9 mouse cellular contexts compared by ENCODE assay signal in genomic region chr19:46869526-46869925, GRCm38 (mm10).
DNase-seq lines count a peak whose midpoint lies in the region; ATAC-seq and TF ChIP-seq lines count a peak whose summit lies in the region.
"Had no signal": no experiment of that assay in that cellular context is flagged by ENCODE, and none has a peak within 500 bp of the region (broad histone marks: within the 10 kb centered on the region; RNA-seq: fewer than 3 reads in every experiment).

No protein-coding gene starts in this region.

- intact Hi-C loops in heart, postnatal 36 days (cut with DNase I) = loop anchor here (1.0 to 5.0 kb wide), 3 partner anchors 109 to 282 kb away; no protein-coding TSS in a partner anchor

- peak; percentile 70 for ATAC-seq in cerebellum, adult (ENCODE audit: insufficient number of reproducible peaks, low FRiP score, low TSS enrichment)
- peak; percentile 85 for ATAC-seq in forebrain, embryonic 15.5 days (replicated peaks)
- ATAC-seq in lung, embryonic 14.5 days (ENCODE audit: insufficient read depth) = peak; percentile 69

- H3K4me2 ChIP-seq in forebrain, embryonic 15.5 days (replicated peaks) = no peak overlapping the region
- H3K4me2 ChIP-seq in lung, embryonic 14.5 days = no peak overlapping the region
- H3K4me2 ChIP-seq: limb, embryonic 15.5 days had no signal

- H3K27ac ChIP-seq in ES-E14 (ENCODE audit: insufficient read depth, low read depth, low read length, poor library complexity, severe bottlenecking) = no peak overlapping the region
- no peak overlapping the region for H3K27ac ChIP-seq in forebrain, embryonic 15.5 days (replicated peaks)
- no peak overlapping the region for H3K27ac ChIP-seq in lung, embryonic 14.5 days (ENCODE audit: low read depth)
- H3K27ac ChIP-seq in thymus, adult 2 months (ENCODE audit: control insufficient read depth, insufficient read depth, low read length) = no peak overlapping the region
- H3K27ac ChIP-seq: limb, embryonic 15.5 days had no signal

- 7% methylated on average over 6 of the region's 6 CpGs for WGBS in forebrain, embryonic 15.5 days
- 4% methylated on average over 6 of the region's 6 CpGs for WGBS in lung, embryonic 14.5 days
- 8% methylated on average over 6 of the region's 6 CpGs for WGBS in thymus, adult 2 months

- peaks cover 11% of the 10 kb centered on the region; the same call in 1 of the 2 replicates for H3K36me3 ChIP-seq in ES-E14 (ENCODE audit: control insufficient read depth, insufficient read depth, low read length, poor library complexity, severe bottlenecking)
- no peaks in the 10 kb centered on the region for H3K36me3 ChIP-seq in forebrain, embryonic 15.5 days
- H3K36me3 ChIP-seq in lung, embryonic 14.5 days (ENCODE audit: insufficient read depth) = no peaks in the 10 kb centered on the region
- no peaks in the 10 kb centered on the region for H3K36me3 ChIP-seq in thymus, adult 2 months (ENCODE audit: control insufficient read depth, insufficient read depth, low read length)
- H3K36me3 ChIP-seq: limb, embryonic 15.5 days had no signal

- no peak for TF ChIP-seq POLR2A in thymus, adult 2 months (IDR thresholded peaks at IDR 0.05; ENCODE audit: control insufficient read depth, extremely low read depth, insufficient read depth, low read length, poor library complexity)

- H3K4me3 ChIP-seq in ES-E14 (ENCODE audit: insufficient read depth in 1 of 2, low read depth in 1 of 2, low read length in 2 of 2, poor library complexity in 1 of 2, severe bottlenecking in 1 of 2) = no peak overlapping the region
- no peak overlapping the region for H3K4me3 ChIP-seq in forebrain, embryonic 15.5 days
- H3K4me3 ChIP-seq in lung, embryonic 14.5 days (ENCODE audit: low read depth, low read length) = no peak overlapping the region
- H3K4me3 ChIP-seq in thymus, adult 2 months (ENCODE audit: control insufficient read depth, insufficient read depth, low read length) = no peak overlapping the region
- H3K4me3 ChIP-seq: limb, embryonic 15.5 days had no signal

- H3K9ac ChIP-seq in ES-E14 (ENCODE audit: insufficient read depth, low read depth, low read length, poor library complexity, severe bottlenecking) = no peak overlapping the region
- no peak overlapping the region for H3K9ac ChIP-seq in forebrain, embryonic 15.5 days (replicated peaks)
- no peak overlapping the region for H3K9ac ChIP-seq in lung, embryonic 14.5 days
- H3K9ac ChIP-seq: limb, embryonic 15.5 days had no signal

- no peaks in the 10 kb centered on the region for H3K27me3 ChIP-seq in forebrain, embryonic 15.5 days
- no peaks in the 10 kb centered on the region for H3K27me3 ChIP-seq in lung, embryonic 14.5 days (ENCODE audit: insufficient read depth, low read length)
- H3K27me3 ChIP-seq in thymus, adult 2 months (ENCODE audit: control insufficient read depth, insufficient read depth, low read length) = no peaks in the 10 kb centered on the region
- H3K27me3 ChIP-seq: limb, embryonic 15.5 days had no signal

- no peaks in the 10 kb centered on the region for H3K9me3 ChIP-seq in ES-E14 (ENCODE audit: control insufficient read depth, insufficient read depth, low read depth, low read length)
- H3K9me3 ChIP-seq in forebrain, embryonic 15.5 days = no peaks in the 10 kb centered on the region
- H3K9me3 ChIP-seq in lung, embryonic 14.5 days (ENCODE audit: low read depth, low read length) = no peaks in the 10 kb centered on the region
- H3K9me3 ChIP-seq: limb, embryonic 15.5 days had no signal

- DNase-seq in ES-E14 (ENCODE audit: low read depth, low spot score) = peak; percentile 71
- peak; percentile 84 to 85 for DNase-seq in heart, postnatal 36 days
- DNase-seq in layer of hippocampus, adult 11-12 months (ENCODE audit: low spot score) = peak; percentile 85
- DNase-seq in lung, embryonic 14.5 days = peak; percentile 90
- DNase-seq in ovary, postnatal 10 days (ENCODE audit: low spot score) = peak; percentile 69
- peak; percentile 78 for DNase-seq in thymus, adult 2 months

- peak; percentile 92 for TF ChIP-seq CTCF in lung, embryonic 14.5 days (IDR thresholded peaks at IDR 0.05; ENCODE audit: low read depth)
- peak; percentile 74; the same call in 1 of the 2 replicates for TF ChIP-seq CTCF in thymus, adult 2 months (IDR thresholded peaks at IDR 0.05; ENCODE audit: borderline replicate concordance, control insufficient read depth, extremely low read depth, insufficient read depth, low read length, poor library complexity)

- in situ Hi-C loops in ES-E14 (cut with MboI; ENCODE audit: low sequenced_read_pairs in 2 of 2, unreplicated experiment in 2 of 2) = loop anchor here in 1 of 2 experiments (10.0 kb wide), 1 partner anchor 105 kb away; the partner anchor contains the start of gene Cnnm2

- H3K4me1 ChIP-seq in ES-E14 (ENCODE audit: control insufficient read depth in 2 of 2, insufficient read depth in 2 of 2, low read length in 2 of 2, poor library complexity in 1 of 2) = peaks cover 0 to 5% of the 10 kb centered on the region in 2 experiments; a peak in 1 of 4 replicates
- no peaks in the 10 kb centered on the region for H3K4me1 ChIP-seq in forebrain, embryonic 15.5 days
- H3K4me1 ChIP-seq in lung, embryonic 14.5 days (ENCODE audit: insufficient read depth) = no peaks in the 10 kb centered on the region
- peaks cover 3% of the 10 kb centered on the region for H3K4me1 ChIP-seq in thymus, adult 2 months (replicated peaks; ENCODE audit: control insufficient read depth, insufficient read depth, low read length)

TF ChIP-seq in ES-E14, 5 proteins besides CTCF, POLR2A, EP300 and RAD21:
- peak; percentile 86; the same call in 1 of the 2 replicates for TF ChIP-seq ZC3H11A (IDR thresholded peaks at IDR 0.05; ENCODE audit: borderline replicate concordance, low read depth, low read length)
- TF ChIP-seq MAFK (IDR thresholded peaks at IDR 0.05; ENCODE audit: insufficient read depth, low read depth, low read length) = no peak
- TF ChIP-seq ZNF384 (IDR thresholded peaks at IDR 0.05; ENCODE audit: low read depth, low read length) = no peak
- TF ChIP-seq HCFC1 (IDR thresholded peaks at IDR 0.05; ENCODE audit: borderline replicate concordance, insufficient read depth, low read length) = no peak
- no peak for TF ChIP-seq CHD2 (IDR thresholded peaks at IDR 0.05; ENCODE audit: low read depth, low read length)
TF ChIP-seq in ES-E14: peak in this region for 1.
